Mouse (Mus musculus): ENCODE results near the gene St3gal3.

St3gal3 gene

DNA sequence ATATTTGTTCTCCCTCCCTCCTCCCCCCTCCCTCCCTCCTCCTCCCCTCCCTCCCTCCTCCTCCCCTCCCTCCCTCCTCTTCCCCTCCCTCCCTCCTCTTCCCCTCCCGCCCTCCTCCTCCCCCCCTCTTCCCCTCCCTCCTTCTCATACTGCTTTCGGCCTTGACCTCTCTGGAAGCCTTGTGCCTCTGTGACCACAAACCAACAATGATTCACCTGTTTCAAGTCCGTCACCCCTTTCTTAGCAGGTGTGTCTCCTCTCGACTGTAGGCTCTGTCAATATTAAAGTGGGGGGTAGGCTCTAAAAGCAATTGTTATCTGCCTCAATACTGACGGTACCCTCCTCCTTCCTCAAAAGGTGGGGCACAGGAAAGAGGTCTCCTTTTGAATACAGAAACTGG is 153.2 kb downstream of the St3gal3 start:
- no peak for DNase-seq

DNA sequence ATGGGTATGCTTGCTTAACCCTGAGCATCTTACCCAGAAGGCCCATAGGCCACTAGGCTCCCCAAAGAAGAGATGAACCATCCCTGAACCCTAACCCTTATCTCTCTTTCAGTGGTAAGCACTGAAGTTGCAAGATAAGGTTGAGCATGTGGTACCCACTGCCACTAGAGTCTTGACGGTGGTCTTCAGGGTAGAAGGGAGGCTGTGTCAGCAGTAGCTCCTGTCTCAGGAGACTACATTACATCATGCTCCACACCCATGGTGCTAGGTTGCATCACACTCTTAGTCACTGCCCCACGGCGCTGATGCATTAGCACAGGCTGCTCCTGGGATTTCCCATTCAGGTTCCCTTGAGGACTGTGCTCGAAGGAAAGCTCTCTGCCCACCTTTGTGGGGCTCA is 154.6 kb downstream of the St3gal3 start:
- no peak for DNase-seq

DNA sequence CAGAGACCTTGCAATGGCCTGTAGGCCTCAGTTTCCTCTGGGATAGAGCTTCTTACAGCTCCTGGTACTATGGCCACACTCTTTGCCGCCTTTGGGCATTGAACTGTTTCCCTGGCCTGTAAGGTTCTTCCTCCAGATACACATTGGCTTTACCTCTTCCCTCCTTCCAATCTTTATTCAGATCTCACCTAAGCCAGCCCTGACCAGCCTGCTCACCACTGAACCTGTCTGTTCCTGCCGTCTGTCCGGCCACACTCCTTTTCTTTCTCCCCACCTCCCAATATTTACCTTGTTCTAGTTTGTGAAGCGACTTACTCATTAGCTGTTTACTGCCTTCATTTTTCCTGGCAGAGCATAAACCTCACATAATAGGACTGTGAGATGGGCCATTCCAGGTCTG is 155.5 kb downstream of the St3gal3 start:
- no peak for DNase-seq

DNA sequence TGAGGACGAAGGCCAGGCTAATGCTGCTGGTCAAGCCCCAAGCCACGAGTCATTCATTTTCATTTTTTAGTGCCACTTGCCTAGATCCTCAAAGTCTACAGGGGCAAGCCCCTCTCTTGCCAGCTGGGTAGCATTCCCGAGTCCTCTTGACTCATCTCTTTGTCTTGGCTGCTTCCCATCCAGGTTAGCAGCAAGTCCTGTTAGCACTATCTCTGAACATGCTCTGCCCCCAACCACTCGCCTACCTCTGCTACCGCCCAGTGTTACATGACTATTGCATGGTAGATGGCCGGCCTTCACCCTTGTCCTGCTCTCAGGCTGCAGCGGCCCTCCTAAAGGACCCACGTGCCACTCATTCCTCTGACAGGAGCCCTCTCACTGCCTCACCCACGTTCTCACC is 156.4 kb downstream of the St3gal3 start:
- no peak for DNase-seq

DNA sequence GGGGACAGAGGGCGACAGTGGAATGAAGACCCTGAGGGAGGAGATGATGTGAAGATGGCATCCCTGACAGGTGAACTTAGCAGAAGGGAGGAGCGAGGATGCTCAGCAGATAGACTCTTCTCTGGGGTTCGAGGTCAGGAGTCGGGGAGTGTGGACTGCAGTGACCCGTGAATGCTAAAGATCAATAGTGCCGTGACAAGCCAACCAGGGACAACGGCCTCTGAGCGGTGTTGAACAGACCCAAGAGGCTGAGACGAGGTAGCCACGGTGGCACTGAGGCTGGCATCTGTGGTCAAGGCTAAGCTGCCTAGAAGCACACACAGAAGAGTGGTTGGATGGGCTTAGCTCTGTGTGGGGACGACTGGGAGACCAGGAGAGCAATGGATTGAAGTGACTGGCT is 156.9 kb downstream of the St3gal3 start:
- no peak for DNase-seq

DNA sequence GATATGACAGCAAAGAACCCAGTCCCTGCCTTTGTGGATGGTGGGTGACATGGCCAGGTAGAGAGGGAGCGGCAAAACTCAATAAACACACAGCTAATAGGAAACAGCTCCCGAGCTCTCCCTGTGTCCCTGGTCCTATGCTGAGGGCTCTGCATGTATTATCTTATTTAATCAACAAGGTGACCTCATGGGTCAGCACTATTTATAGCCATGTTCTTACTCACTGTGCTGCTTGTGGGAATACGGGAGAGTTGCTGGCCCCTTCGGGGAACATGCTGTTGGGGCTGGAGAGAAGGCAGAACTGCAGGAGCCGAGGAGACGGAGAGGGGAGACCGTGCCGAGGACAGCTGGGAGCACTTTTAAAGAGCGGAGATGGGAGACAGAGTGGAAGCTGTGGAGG is 157.3 kb downstream of the St3gal3 start:
- no peak for DNase-seq

DNA sequence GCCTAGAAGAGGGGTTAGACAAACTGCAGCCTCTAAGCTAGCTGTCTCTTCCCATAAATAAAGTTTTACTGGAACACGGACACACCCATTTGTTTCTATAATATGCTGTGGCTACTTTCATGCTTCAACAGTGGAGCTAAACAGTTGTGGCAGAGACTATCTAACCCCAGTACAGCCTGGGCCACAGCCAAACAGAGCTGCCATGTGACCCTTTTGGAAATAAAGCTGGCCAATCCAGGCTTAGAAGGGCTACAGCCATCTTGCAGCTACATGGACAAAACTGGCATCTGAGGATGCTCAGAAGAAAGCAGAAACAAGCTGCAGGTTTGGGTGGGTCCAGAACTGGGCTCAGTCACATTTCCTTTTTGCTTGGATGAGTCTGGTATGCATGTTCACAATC is 158.9 kb downstream of the St3gal3 start:
- DNase-seq = peak; percentile 26

DNA sequence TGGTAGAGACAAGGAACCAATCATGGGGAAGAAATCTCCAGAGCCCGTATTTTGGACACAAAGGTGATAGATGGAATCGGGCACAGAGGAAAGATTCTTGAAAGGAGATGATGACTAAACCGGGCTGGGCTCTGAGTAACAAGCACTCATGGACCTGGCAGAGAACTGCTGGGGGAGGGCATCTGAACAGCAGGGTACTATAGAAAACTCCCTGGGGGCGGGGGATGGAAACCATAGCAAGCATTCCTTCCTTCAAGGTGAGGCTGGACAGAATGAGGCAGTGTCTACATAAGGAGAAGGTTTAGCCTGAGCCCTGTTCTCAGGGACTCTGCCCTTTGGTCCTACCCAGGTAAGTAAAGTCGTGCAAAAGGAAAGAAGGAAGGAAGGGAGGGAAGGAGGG is 160.0 kb downstream of the St3gal3 start:
- DNase-seq = no peak

DNA sequence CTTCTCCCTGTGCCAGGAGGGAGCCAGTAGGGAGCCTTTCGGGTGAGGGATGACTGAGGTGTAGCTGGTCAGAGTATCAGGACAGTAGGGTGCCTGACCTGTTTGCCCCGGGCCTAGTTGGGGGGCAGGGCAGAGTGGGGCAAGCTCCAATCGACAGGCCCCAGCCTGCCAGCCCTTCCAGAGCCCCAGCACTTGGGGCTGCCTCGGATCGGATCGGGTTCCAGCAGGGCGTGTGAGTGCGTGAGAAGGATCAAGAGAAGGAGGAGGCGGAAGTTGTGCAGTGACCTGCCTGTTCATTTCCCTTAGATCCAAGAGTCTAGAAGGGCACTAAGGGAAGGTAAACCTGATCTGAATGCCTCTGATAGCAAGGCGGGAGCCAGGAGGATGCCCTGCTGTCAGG is 161.7 kb downstream of the St3gal3 start:
- no peak for DNase-seq

DNA sequence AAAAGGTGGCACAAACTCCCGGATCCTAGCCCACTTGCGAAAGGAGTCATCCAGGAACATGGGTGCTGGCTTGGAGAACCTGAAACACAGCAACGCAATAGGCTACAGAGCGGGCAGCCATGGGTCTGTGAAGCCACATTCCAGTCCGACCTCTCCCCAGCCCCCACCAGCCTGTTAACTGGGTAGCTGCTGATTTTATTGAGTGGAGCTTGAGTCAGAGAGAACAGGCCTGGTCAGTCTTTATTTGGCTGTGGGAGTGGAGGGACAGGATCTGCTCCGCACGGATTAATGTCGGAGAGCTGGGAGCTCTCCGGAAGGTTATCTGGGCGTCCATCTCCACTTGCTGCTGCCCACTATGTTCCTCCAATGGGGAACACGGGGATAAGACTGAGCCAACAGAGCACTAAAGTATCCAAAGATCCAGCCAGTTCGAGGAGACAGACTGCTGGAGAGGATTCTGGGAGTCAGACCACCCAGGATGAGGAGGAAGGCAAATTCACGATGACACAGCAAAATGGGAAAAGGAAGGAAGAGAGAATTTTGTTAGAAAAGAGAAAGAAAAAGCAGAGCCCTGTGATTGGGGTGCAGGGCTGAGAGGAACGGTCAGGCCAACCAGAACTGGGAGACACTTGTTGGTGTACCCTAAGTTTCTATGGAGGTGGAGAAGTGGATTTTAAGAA is 170.2 kb downstream of the St3gal3 start:
- peak; percentile 26 for DNase-seq

DNA sequence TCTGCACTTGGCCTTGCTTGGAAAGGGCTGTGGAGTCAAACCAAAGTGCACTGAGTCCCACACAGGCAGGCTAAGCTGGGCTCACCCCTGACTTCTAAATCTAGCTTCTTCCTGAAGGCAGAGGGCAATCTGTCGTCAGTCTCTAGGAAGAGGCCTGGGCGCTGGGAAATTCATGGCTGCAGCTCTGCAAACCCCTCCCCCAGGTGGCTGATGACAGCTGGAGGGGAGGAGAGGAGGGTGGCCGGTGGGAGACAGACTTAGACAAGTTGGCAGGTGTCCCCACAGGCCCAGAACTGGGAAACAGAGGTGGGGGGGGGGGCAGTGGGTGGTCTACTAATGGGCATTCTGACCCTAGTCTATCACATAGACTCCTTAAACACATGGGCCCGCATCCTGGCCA is 177.2 kb downstream of the St3gal3 start:
- DNase-seq = no peak

DNA sequence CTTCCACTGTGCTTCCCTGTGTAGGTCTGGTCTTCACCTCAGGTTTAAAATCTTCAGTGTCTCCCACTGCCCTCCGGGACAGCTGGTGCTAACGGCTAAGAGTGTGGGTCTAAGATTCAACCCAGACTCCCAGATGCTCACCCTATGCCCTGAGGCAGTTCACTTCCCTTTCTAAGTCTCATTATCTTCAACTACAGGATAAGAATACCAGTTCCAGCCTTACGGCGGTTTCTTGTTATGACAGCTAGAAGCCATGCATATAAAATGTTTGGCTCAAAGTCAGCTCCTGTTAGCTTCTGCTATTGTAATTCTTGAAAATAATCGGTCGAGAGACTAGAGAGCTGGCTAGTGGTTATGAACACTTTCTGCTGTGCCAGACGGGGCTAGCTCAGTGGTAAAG is 187.2 kb downstream of the St3gal3 start:
- DNase-seq = no peak

DNA sequence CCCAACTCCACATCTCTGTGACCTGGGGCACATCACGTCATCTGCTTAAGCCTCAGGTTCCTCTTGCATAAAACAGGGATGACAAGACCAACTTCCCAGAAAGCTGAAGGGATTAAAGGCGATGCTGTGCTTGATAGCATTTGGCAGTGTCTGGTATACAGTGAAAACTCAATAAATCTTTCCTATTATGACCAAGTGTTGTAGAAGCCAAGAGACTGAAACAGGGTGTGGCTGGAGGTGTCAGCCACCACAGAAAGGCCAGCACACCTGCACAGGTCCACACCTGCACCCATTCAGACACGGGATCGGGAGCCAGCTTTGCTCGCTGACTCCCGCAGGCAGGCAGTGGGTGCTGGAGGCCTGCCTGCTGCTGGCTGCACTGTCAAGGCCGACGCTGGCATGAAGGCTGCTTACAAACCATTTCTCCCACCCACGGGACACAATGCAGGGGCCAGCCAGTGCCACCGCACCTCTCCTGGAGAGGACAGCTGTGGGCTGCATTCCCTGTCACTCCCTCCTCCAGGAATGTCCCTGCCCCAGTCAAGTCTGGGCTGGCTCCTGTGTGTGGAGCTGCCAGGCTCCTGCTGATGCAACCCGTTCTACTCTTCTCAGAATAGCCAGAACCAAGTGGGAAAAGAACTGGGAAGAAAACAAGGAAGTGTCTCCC is 187.9 kb downstream of the St3gal3 start:
- DNase-seq = peak; percentile 25

DNA sequence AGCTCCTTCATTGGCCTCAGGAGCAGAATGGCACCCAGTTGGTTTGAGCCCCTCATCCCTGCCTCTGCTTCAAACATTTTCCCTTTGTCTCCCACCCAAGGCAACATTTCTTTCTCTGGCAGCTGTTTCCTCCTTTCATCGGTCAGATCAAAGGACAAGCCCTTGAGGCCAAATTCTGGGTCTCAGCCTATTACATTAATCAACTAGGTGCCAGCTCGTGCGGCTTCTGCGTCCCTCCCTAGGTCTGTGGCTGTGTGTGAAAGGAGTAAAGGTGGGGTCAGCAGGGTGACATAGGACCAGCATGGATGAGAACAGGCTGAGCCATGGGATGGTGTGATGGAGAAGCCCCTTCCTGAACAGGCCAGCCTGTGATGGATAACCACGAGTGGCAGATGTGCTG is 191.4 kb downstream of the St3gal3 start:
- DNase-seq = no peak

DNA sequence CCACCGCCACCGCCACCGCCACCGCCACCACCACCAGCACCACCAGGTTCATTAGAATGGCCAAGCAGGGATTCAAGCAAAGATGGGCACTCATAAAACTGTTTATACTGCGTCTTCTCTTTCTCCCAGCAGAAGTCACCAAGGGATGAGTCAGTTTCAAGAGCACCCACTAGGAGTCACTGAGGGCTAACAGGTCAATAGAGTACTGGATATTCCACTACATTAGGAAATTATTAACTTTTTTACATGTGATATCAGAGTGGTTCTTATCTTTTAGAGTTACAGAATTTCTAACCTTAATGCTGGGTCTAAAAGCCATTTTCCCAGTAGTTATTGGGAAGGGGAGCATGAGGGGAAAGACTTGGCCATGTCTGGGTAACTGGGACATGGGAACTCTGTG is 197.8 kb downstream of the St3gal3 start:
- DNase-seq = no peak

DNA sequence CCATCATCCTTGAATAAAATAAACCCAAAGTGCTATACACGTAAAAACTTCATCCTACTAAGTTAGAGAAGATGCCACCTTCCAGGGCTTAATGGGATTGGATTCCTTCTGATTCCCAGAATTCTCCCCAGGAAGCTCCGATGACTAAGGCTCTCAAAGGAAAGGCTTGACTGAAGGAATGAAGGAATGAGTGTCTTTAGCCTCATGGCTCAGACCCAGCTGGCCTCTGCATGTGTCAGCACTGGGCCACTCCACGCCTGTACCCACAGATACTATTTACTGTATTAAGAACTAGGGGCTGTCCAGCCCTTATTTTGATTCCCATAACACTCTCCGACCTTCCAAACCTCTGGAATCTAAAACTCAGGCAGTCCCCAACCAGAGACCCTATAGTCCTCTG is 200.6 kb downstream of the St3gal3 start:
- DNase-seq = no peak

DNA sequence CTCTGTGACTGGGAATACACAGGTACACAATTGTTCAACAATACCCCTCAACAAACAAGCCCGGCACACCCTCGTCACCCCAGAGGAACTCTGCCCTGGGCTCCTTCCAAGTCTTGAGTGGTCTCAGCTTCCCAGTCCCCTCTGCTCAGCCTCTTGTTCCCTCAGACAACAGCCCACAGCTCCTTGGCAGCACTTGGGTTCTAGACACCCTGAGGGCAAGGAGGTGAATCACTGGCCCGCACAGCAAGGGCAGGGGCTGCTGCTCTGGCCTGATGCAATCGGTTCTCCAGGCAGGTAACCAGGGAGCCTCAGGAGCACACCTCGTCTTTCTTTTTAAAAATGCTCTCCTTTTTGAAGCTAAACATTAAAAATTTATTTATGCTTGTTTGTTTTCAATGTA is 201.5 kb downstream of the St3gal3 start:
- no peak for DNase-seq

DNA sequence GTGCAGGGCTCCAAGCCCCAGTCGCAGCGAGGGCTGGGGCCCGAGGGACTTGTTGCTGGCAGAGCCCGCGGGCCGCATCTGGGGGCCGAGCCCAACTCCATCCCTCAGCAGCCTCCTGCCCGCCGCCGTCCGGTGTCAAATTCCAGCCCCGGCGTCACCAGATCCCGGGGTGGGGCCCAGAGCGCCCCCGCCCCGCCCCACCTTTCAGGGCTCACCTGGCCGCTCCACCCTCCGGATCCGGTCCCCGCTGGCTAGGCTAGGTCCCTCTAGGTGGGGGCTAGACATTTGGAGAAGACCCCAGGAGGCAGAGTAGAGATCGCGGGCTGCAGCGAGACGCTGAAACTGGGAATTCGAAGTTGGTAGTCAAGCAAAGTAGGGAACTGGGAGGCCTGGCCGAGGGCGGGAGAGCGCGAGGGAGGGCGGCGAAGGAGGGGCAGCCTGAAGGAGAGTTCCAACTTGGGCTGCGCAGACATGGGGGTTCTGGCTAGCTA is 205.3 kb downstream of the St3gal3 start, which contains the start of gene Artn:
Gene Artn, minus strand, starts transcription at position 373 of the 491 bp plus-strand sequence.
- DNase-seq = peak; percentile 82

DNA sequence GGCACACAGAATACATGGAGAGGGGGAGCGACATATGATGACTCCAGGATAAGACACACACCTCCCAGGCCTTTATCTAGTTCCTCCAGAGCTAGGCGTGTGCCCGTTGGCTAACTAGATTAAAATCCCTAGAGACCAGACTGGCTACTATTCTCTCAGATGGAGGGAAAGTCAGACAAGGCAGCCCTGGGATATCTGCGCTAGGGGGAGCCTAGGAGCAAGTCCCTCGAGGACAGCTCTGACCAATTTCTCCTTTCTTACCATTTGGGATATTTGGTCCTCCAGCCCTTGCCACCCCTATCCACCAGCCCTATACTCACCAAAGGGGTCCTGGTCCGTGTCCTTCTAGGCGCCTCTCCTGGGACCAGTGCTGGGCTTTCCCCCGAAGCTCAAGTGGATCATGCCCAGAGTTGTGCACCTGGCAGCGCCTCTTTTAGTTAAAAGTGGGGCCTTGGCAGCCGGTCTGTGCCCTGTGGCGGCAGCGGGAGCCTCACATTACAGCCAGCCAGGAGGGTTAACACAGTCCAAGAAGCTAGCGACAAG is 205.9 kb downstream of the St3gal3 start:
- peak; percentile 81 for DNase-seq

DNA sequence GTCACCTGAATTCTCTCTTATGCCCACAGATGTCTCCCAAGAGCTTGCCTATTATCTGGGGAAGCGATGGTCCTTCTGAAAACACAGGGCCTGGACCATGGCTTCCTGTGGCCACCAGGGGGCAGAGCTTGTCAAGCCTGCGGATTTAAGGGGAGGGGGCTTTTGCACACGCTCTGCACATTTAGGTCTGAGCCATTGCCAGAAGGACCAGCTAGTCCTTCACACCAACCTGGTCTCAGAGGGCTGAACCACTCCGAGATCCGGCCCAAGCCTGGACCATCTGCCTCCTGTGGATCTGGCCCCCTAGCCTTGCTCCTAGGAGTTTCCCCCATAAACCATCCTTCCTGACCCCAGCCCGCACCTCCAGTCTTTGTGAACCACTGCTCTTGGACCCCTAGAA is 206.5 kb downstream of the St3gal3 start:
- peak; percentile 62 for DNase-seq

DNA sequence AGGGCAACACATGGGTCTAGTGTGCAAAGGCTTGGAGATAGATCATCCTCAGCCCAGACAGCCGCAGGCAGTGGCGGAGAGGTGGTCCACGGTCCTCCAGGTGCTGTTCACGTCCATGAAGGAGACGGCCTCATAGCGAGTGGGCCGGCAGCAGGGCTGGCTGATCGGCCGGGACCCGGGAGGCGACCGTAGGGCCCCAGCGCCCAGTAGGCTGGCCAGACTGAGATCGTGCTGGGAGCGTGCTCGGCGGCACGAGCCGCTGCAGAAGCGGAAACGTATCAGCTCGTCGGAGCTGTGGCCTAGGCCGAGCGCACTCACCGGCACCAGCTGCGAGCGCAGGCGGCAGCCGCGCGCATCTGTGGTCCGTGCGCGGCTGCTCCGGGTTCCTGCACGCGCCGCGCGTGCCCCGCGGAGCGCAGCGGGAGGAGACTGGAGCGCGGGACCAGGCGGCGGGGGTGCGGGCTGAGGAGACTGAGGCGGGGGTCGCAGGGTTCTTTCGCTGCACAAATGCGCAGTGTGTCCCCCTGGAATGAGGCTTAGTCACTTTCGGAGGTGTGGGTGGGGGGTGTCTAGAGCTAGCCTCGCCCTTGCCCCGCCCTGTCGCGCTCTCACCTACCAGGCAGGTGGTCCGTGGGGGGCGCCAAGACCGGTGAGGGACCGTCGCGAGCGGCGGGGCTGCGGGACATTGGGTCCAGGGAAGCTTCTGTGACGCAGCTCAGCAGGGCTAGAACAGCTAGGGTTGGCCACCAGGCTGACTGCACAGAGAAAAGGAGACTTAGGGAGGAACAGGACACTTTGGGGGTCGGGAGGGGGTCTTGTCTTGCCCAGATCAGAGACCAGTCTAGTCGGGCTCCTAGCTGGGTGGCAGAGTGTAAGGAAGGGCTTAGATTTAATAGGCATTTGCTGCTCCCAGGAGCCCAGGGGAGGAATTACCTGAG is 207.9 kb downstream of the St3gal3 start:
- peak; percentile 73 for DNase-seq

DNA sequence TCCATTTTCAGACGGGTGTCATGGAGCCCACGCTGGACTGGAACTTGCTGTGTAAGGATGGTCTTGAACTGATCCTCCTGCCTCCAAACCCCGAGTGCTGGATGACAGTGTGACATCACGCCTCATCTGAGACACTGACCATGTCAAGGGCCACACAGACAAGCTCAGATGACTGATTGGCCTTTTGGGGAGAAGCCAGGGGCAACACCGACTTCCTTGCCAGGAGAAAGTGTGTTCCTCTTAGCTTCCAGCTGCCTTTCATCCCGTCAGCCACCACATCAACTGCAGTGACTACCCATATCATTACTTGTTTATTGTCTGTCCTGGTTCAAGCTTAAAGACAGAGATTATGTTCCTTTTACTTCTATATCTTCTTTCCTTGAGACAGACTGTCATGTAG is 209.8 kb downstream of the St3gal3 start:
- DNase-seq = no peak

DNA sequence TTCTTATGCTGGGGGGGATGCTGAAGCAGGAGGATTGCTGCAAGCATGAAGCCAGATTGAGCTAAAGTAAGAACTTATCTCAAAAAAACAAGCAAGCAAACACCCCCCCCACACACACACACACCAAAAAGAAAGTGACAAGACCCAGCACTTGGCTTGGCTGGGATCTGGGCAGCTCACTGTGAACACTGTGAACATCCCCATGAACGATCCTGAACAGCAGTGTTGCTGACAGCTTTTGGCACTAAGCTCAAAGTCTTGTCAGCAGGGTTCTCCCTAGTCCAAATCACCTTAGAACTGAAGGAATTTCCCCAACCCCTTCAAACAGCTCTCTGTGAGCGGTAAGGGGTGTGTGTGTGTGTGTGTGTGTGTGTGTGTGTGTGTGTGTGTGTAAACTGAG is 211.3 kb downstream of the St3gal3 start:
- DNase-seq = no peak
